Mouse (Mus musculus) ES-Bruce4 (cell line): ENCODE measurements around the gene Cdh13. TPM values are rescaled to one million over a fixed set of nuclear protein-coding genes. Genes with fewer than 3 reads are reported as not detected.
A peak's percentile ranks its signal among the peaks of the same experiment; 100 is the strongest.

Experiments used
- H3K27ac ChIP-seq: 2 replicates; pipeline ENCODE4 v1.5.1; 2012; ENCODE audit warnings: low read length, inconsistent platforms; ENCODE audit not compliant: insufficient read depth
- H3K27me3 ChIP-seq: 2 replicates; pipeline ENCODE4 v1.6.1; 2012; ENCODE audit warnings: mild to moderate bottlenecking, low read length, inconsistent platforms; ENCODE audit not compliant: control insufficient read depth, poor library complexity, insufficient read depth, severe bottlenecking
- H3K36me3 ChIP-seq: 2 replicates; pipeline ENCODE4 v1.6.1; 2012; ENCODE audit warnings: inconsistent platforms, mild to moderate bottlenecking, low read length, moderate library complexity; ENCODE audit not compliant: control insufficient read depth, poor library complexity, insufficient read depth, severe bottlenecking
- H3K4me1 ChIP-seq: one replicate; pipeline ENCODE4 v1.8.1; 2011; ENCODE audit warnings: low read length; ENCODE audit not compliant: control insufficient read depth, insufficient read depth
- H3K4me3 ChIP-seq: 2 replicates; pipeline ENCODE4 v1.5.1; 2011; ENCODE audit warnings: low read depth, mild to moderate bottlenecking, low read length
- H3K9ac ChIP-seq: 2 replicates; pipeline ENCODE4 v1.6.1; 2012; ENCODE audit warnings: low read depth, mild to moderate bottlenecking, inconsistent platforms; ENCODE audit not compliant: poor library complexity, severe bottlenecking
- H3K9me3 ChIP-seq: replicated peaks from 2 replicates; pipeline ENCODE4 v1.6.1; 2012; ENCODE audit warnings: mild to moderate bottlenecking, low read length, inconsistent platforms; ENCODE audit not compliant: control insufficient read depth, poor library complexity, insufficient read depth, severe bottlenecking
- CTCF ChIP-seq: IDR thresholded peaks from one replicate; pipeline ENCODE4 v1.8.1; 2011; ENCODE audit warnings: low read depth, low read length
- EP300 ChIP-seq: IDR thresholded peaks from 2 replicates; pipeline ENCODE4 v1.6.1; 2011; ENCODE audit warnings: low read depth, low read length; ENCODE audit not compliant: insufficient read depth
- POLR2A ChIP-seq: IDR thresholded peaks from one replicate; pipeline ENCODE4 v1.8.1; 2011; ENCODE audit warnings: low read length; ENCODE audit not compliant: insufficient read depth
- polyA plus RNA-seq: library from polyadenylated mRNA; stranded (reverse); fragments of >200 nt; gene quantifications from 2 replicates; pipeline ENCODE4 v1.2.4, GENCODE M21; 2011; ENCODE audit warnings: low read depth; ENCODE audit not compliant: missing spikeins, insufficient read depth, insufficient read length

Gene Cdh13
- polyA plus RNA-seq, 1 experiment: 2.0 TPM

DNA sequence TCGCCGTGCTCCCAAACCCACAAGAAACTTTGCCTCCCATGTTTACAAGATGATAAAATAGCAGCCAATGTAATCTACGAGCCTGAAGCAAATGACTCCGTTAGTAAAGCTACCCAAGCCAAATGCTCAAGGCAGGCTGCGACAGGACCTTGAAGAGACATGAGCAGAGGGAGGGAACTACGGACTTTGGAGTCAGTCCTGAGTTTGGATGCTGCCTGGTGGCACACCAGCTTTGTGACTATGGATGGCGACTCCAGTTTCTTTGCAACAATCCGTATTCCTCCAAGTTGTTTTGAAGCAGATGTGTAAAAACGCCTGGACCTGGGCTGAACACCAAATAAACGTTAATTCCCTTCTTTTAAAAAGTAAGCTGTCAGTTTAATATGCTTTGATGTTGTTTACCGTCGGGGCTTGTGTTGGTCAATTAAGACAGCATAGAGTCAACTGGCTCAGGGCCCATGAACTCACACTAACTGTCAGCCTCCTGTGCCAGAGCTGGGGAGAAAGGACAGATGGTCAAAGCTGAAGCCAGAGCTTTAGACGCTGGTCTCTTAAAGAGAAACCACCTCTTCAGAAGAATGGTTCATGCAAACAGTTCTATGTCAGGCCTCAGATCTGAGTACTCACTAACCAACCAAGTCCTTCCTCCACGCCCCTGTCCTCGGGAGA, 678.5 kb downstream of the Cdh13 start:
- no peak overlapping the region for H3K9ac ChIP-seq
- no peak overlapping the region for H3K4me3 ChIP-seq
- H3K27me3 ChIP-seq: no peaks in the 10 kb centered on the region
- H3K36me3 ChIP-seq: no peaks in the 10 kb centered on the region
- no peak overlapping the region for H3K27ac ChIP-seq
- H3K9me3 ChIP-seq: no peaks in the 10 kb centered on the region
- TF ChIP-seq CTCF (no peak), POLR2A (no peak), EP300 (no peak)
- H3K4me1 ChIP-seq: no peaks in the 10 kb centered on the region

DNA sequence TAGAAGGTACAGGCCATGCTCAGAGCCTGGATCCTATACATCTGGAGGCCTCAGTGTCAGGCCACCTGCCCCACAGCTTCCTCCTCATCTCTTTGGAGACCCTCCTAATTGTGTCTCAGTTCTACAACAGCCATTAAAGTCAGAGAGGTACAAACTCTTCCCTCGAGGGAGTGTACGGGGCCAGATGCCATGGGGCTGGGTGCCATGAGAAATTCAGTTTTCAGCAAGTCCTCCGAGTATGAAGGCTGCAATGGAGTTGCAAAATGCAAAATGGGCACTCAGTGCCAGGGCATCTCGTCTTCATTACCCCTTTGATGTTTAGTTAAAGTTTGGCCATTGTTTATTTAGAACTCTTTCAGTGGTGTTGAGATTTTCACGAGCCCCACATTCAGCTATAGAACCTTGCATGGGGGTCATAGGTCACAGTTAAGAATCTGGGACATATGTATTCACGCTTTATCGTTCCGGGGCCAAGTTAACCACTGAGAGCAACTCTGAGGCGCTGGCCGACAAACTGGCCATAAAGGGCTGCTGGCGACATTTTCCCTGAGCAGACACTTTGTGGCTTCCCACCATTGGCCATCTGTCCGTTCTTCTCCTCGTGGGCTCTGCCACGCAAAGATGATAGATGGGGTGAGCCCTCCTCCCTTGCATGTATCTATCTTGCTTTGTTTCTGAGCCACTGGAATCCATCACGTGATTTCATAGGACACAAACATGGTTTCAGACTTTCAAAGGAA, 681.7 kb downstream of the Cdh13 start:
- no peaks in the 10 kb centered on the region for H3K36me3 ChIP-seq
- H3K4me3 ChIP-seq: no peak overlapping the region
- H3K4me1 ChIP-seq: peaks cover 2% of the 10 kb centered on the region
- no peak overlapping the region for H3K9ac ChIP-seq
- no peak overlapping the region for H3K27ac ChIP-seq
- TF ChIP-seq POLR2A (no peak), EP300 (no peak), CTCF (no peak)
- no peaks in the 10 kb centered on the region for H3K9me3 ChIP-seq
- no peaks in the 10 kb centered on the region for H3K27me3 ChIP-seq

DNA sequence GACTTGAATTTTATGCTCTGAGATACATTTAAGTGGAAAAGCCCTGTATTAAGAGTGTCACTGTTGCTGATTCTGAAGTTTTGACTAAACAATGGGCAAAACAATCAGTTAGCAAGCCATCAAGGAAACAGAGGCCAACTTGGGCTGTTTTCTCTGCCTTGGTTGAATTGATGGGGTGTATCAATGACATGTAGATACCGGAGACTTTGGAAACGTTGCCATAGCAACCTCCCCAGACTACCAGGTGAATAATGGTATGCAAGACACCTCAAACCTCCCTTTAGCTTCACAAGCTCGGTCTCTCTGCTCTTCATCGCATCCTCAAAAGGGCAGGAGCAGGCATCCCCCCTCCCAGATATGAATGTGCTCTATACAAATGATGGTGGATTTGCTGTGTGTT, 685.4 kb downstream of the Cdh13 start:
- Histone ChIP-seq H3K9me3 (no peaks in the 10 kb centered on the region), H3K4me3 (no peak overlapping the region), H3K9ac (no peak overlapping the region), H3K36me3 (no peaks in the 10 kb centered on the region), H3K27ac (no peak overlapping the region), H3K4me1 (peaks cover 2% of the 10 kb centered on the region), H3K27me3 (no peaks in the 10 kb centered on the region)
- TF ChIP-seq EP300 (no peak), CTCF (no peak), POLR2A (no peak)

DNA sequence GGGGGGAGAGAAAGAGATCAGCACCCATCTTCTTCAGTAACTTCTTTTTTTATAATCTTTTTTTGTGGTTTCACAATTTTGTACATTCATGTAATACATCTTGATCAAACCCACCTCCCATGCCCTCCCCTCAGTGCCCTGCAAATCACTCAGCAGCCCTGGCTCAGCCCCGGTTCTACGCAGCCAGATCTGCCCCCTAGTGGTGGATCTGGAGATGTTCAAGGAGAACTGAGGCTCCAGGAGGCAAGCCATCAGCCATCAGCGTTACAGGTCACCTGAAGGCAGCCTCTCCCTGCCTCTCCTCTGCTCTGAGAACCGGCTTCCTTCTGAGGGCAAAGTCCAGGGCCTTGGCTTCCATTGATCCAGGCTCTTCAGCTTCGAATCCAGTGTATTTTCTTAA, 696.3 kb downstream of the Cdh13 start:
- Histone ChIP-seq H3K4me1 (no peaks in the 10 kb centered on the region), H3K9me3 (0 out of 2 replicates have a peak, but pooled peaks cover 3% of the 10 kb centered on the region), H3K4me3 (no peak overlapping the region), H3K27ac (no peak overlapping the region), H3K27me3 (no peaks in the 10 kb centered on the region), H3K9ac (no peak overlapping the region), H3K36me3 (no peaks in the 10 kb centered on the region)
- TF ChIP-seq EP300 (no peak), CTCF (peak; percentile 88), POLR2A (no peak)

DNA sequence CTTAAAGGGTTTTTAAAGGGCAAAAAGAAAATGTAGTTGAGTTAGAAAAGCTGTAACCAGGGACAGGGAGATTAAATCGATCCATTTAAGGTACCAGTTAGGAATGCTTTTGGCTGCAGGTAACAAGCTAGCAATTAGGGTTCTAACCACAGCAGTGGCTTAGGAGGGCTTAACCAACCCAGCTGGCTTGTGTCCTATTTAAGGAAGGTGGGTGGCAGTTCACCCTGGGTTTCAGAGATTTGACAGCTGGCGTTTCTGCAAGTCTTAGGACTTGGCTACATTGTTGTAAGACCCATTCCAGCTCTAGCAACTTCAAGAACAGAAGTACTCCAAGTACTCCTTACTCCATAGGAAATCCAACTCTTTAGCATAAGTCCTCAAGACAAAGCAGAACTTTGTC, 700.2 kb downstream of the Cdh13 start:
- no peak for TF ChIP-seq POLR2A
- no peak for TF ChIP-seq EP300
- no peak for TF ChIP-seq CTCF
- no peaks in the 10 kb centered on the region for H3K36me3 ChIP-seq
- H3K9me3 ChIP-seq: 0 out of 2 replicates have a peak, but pooled peaks cover 3% of the 10 kb centered on the region
- H3K4me3 ChIP-seq: no peak overlapping the region
- H3K9ac ChIP-seq: no peak overlapping the region
- no peaks in the 10 kb centered on the region for H3K4me1 ChIP-seq
- H3K27ac ChIP-seq: no peak overlapping the region
- H3K27me3 ChIP-seq: no peaks in the 10 kb centered on the region

DNA sequence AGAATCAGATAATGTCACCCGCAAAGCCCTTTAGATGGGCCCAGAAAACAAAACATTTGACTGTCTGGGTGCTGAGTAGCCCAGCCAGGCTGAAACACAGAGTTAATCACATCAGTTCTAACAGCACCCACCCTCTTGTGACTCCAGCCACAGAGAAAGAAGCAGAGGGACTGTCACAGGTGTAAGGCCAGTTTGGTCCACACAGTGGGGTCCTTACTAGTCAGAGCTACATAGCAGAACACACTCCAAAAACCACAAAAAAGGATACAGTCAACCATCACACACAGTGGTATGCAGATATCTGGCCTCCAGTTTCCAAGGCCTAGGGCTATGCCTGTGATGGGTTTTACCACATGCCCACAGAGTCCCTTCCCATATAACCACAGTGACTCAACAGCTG, 703.3 kb downstream of the Cdh13 start:
- Histone ChIP-seq H3K4me3 (no peak overlapping the region), H3K27ac (no peak overlapping the region), H3K9me3 (peaks cover 3% of the 10 kb centered on the region; the same call in 1 of the 2 replicates), H3K4me1 (no peaks in the 10 kb centered on the region), H3K36me3 (no peaks in the 10 kb centered on the region), H3K27me3 (no peaks in the 10 kb centered on the region), H3K9ac (no peak overlapping the region)
- no peak for TF ChIP-seq EP300
- TF ChIP-seq POLR2A: no peak
- TF ChIP-seq CTCF: no peak
